Mouse (Mus musculus): Measurements from ENCODE around the gene Inip. TPM values are rescaled to one million over a fixed set of nuclear protein-coding genes. Genes with fewer than 3 reads are reported as not detected.

The Inip gene
- polyA plus RNA-seq, 1 experiment from 2014 or later = 100 TPM

GRCm38 (mm10) chr4:59822119-59822518, 20.7 kb upstream of the Inip start:
- H3K27me3 ChIP-seq = no peaks in the 10 kb centered on the region
- H3K4me3 ChIP-seq (replicated peaks) = no peak overlapping the region
- H3K4me1 ChIP-seq = peaks cover 29% of the 10 kb centered on the region
- WGBS = 91% methylated on average over 4 of the region's 4 CpGs
- H3K9ac ChIP-seq = no peak overlapping the region
- ATAC-seq (ENCODE audit: low FRiP score) = no peak
- H3K4me2 ChIP-seq = no peak overlapping the region
- H3K9me3 ChIP-seq = no peaks in the 10 kb centered on the region
- no peaks in the 10 kb centered on the region for H3K36me3 ChIP-seq (replicated peaks)
- H3K27ac ChIP-seq = no peak overlapping the region

- Histone ChIP-seq H3K4me1 (peaks cover 29% of the 10 kb centered on the region), H3K36me3 (replicated peaks) (no peaks in the 10 kb centered on the region), H3K27me3 (no peaks in the 10 kb centered on the region), H3K9ac (no peak overlapping the region), H3K27ac (no peak overlapping the region), H3K9me3 (no peaks in the 10 kb centered on the region), H3K4me2 (no peak overlapping the region), H3K4me3 (replicated peaks) (no peak overlapping the region)
- 95% methylated on average over 1 of the region's 1 CpGs for WGBS
- ATAC-seq (ENCODE audit: low FRiP score) = no peak
Measured at GRCm38 (mm10) chr4:59821516-59821915, 20.1 kb upstream of the Inip start.

- no peaks in the 10 kb centered on the region for H3K27me3 ChIP-seq
- peak overlapping the region; percentile 31 for H3K4me2 ChIP-seq
- H3K4me1 ChIP-seq = peaks cover 37% of the 10 kb centered on the region
- no peak overlapping the region for H3K9ac ChIP-seq
- H3K27ac ChIP-seq = peak overlapping the region; percentile 83
- ATAC-seq (ENCODE audit: low FRiP score) = peak; percentile 93
- H3K4me3 ChIP-seq (replicated peaks) = no peak overlapping the region
- H3K9me3 ChIP-seq = no peaks in the 10 kb centered on the region
- 13% methylated on average over 12 of the region's 12 CpGs for WGBS
- H3K36me3 ChIP-seq (replicated peaks) = no peaks in the 10 kb centered on the region
Measured at GRCm38 (mm10) chr4:59819477-59820022, 18.2 kb upstream of the Inip start.

GRCm38 (mm10) chr4:59819054-59819472, 17.7 kb upstream of the Inip start:
- Histone ChIP-seq H3K4me1 (peaks cover 37% of the 10 kb centered on the region), H3K4me2 (peak overlapping the region; percentile 31), H3K27ac (peak overlapping the region; percentile 83), H3K27me3 (no peaks in the 10 kb centered on the region), H3K36me3 (replicated peaks) (no peaks in the 10 kb centered on the region), H3K9ac (no peak overlapping the region), H3K9me3 (no peaks in the 10 kb centered on the region), H3K4me3 (replicated peaks) (no peak overlapping the region)
- WGBS = 32% methylated on average over 7 of the region's 7 CpGs
- ATAC-seq (ENCODE audit: low FRiP score) = peak; percentile 69

GRCm38 (mm10) chr4:59818498-59818897, 17.1 kb upstream of the Inip start:
- ATAC-seq (ENCODE audit: low FRiP score) = no peak
- H3K36me3 ChIP-seq (replicated peaks) = no peaks in the 10 kb centered on the region
- no peak overlapping the region for H3K9ac ChIP-seq
- H3K4me1 ChIP-seq = peaks cover 35% of the 10 kb centered on the region
- WGBS = 55% methylated on average over 10 of the region's 10 CpGs
- H3K4me2 ChIP-seq = no peak overlapping the region
- no peaks in the 10 kb centered on the region for H3K9me3 ChIP-seq
- no peak overlapping the region for H3K4me3 ChIP-seq (replicated peaks)
- no peaks in the 10 kb centered on the region for H3K27me3 ChIP-seq
- H3K27ac ChIP-seq = peak overlapping the region; percentile 83

GRCm38 (mm10) chr4:59817790-59818189, 16.4 kb upstream of the Inip start:
- Histone ChIP-seq H3K9me3 (no peaks in the 10 kb centered on the region), H3K27ac (peak overlapping the region; percentile 57; the same call in 1 of the 2 replicates), H3K9ac (no peak overlapping the region), H3K4me1 (peaks cover 32% of the 10 kb centered on the region), H3K4me3 (replicated peaks) (no peak overlapping the region), H3K4me2 (no peak overlapping the region), H3K36me3 (replicated peaks) (no peaks in the 10 kb centered on the region), H3K27me3 (no peaks in the 10 kb centered on the region)
- ATAC-seq (ENCODE audit: low FRiP score) = no peak
- 70% methylated on average over 5 of the region's 5 CpGs for WGBS

- peaks cover 32% of the 10 kb centered on the region for H3K4me1 ChIP-seq
- H3K36me3 ChIP-seq (replicated peaks) = no peaks in the 10 kb centered on the region
- WGBS = 70% methylated on average over 9 of the region's 9 CpGs
- H3K4me2 ChIP-seq = no peak overlapping the region
- H3K27me3 ChIP-seq = no peaks in the 10 kb centered on the region
- H3K4me3 ChIP-seq (replicated peaks) = no peak overlapping the region
- no peak overlapping the region for H3K27ac ChIP-seq
- H3K9ac ChIP-seq = no peak overlapping the region
- ATAC-seq (ENCODE audit: low FRiP score) = no peak
- no peaks in the 10 kb centered on the region for H3K9me3 ChIP-seq
Measured at GRCm38 (mm10) chr4:59816477-59816876, 15.1 kb upstream of the Inip start.

GRCm38 (mm10) chr4:59816016-59816415, 14.6 kb upstream of the Inip start:
- H3K27me3 ChIP-seq = no peaks in the 10 kb centered on the region
- H3K4me3 ChIP-seq (replicated peaks) = no peak overlapping the region
- no peak overlapping the region for H3K27ac ChIP-seq
- WGBS = 40% methylated on average over 5 of the region's 5 CpGs
- ATAC-seq (ENCODE audit: low FRiP score) = no peak
- peaks cover 32% of the 10 kb centered on the region for H3K4me1 ChIP-seq
- no peak overlapping the region for H3K9ac ChIP-seq
- no peak overlapping the region for H3K4me2 ChIP-seq
- no peaks in the 10 kb centered on the region for H3K9me3 ChIP-seq
- no peaks in the 10 kb centered on the region for H3K36me3 ChIP-seq (replicated peaks)

GRCm38 (mm10) chr4:59815121-59815810, 13.9 kb upstream of the Inip start:
- WGBS = 91% methylated on average over 4 of the region's 4 CpGs
- no peaks in the 10 kb centered on the region for H3K27me3 ChIP-seq
- ATAC-seq (ENCODE audit: low FRiP score) = no peak

GRCm38 (mm10) chr4:59814094-59814493, 12.7 kb upstream of the Inip start:
- Histone ChIP-seq H3K36me3 (replicated peaks) (no peaks in the 10 kb centered on the region), H3K4me2 (no peak overlapping the region), H3K9me3 (no peaks in the 10 kb centered on the region), H3K4me1 (peaks cover 23% of the 10 kb centered on the region), H3K27ac (no peak overlapping the region), H3K4me3 (replicated peaks) (no peak overlapping the region), H3K27me3 (no peaks in the 10 kb centered on the region), H3K9ac (no peak overlapping the region)
- ATAC-seq (ENCODE audit: low FRiP score) = no peak
- 85% methylated on average over 7 of the region's 7 CpGs for WGBS

More at GRCm38 (mm10) chr4:59815121-59815810, 13.9 kb upstream of the Inip start:
- Histone ChIP-seq H3K4me1 (peaks cover 32% of the 10 kb centered on the region), H3K9me3 (no peaks in the 10 kb centered on the region), H3K4me3 (replicated peaks) (no peak overlapping the region), H3K9ac (no peak overlapping the region), H3K4me2 (no peak overlapping the region), H3K36me3 (replicated peaks) (no peaks in the 10 kb centered on the region), H3K27ac (no peak overlapping the region)

GRCm38 (mm10) chr4:59808396-59808795, 7.0 kb upstream of the Inip start:
- H3K27me3 ChIP-seq = no peaks in the 10 kb centered on the region
- 80% methylated on average over 5 of the region's 5 CpGs for WGBS
- no peaks in the 10 kb centered on the region for H3K9me3 ChIP-seq
- ATAC-seq (ENCODE audit: low FRiP score) = no peak
- H3K27ac ChIP-seq = no peak overlapping the region
- H3K4me2 ChIP-seq = no peak overlapping the region
- no peak overlapping the region for H3K4me3 ChIP-seq (replicated peaks)
- H3K4me1 ChIP-seq = peaks cover 22% of the 10 kb centered on the region
- H3K36me3 ChIP-seq (replicated peaks) = no peaks in the 10 kb centered on the region
- no peak overlapping the region for H3K9ac ChIP-seq

GRCm38 (mm10) chr4:59807521-59807920, 6.1 kb upstream of the Inip start:
- Histone ChIP-seq H3K4me2 (no peak overlapping the region; the same call in 1 of the 2 replicates), H3K36me3 (replicated peaks) (no peaks in the 10 kb centered on the region), H3K9ac (no peak overlapping the region), H3K4me1 (peaks cover 22% of the 10 kb centered on the region), H3K4me3 (replicated peaks) (no peak overlapping the region), H3K9me3 (no peaks in the 10 kb centered on the region), H3K27me3 (no peaks in the 10 kb centered on the region), H3K27ac (no peak overlapping the region)
- 83% methylated on average over 2 of the region's 2 CpGs for WGBS
- ATAC-seq (ENCODE audit: low FRiP score) = no peak

- ATAC-seq (ENCODE audit: low FRiP score) = no peak
- no peak overlapping the region for H3K27ac ChIP-seq
- peaks cover 22% of the 10 kb centered on the region for H3K4me1 ChIP-seq
- 0 out of 2 replicates have a peak, but pooled peaks cover 3% of the 10 kb centered on the region for H3K27me3 ChIP-seq
- H3K9me3 ChIP-seq = no peaks in the 10 kb centered on the region
- peak overlapping the region; percentile 85 for H3K9ac ChIP-seq
- WGBS = 2% methylated on average over 9 of the region's 9 CpGs
- peak overlapping the region; percentile 91 for H3K4me3 ChIP-seq (replicated peaks)
- H3K36me3 ChIP-seq (replicated peaks) = no peaks in the 10 kb centered on the region
- peak overlapping the region; percentile 97 for H3K4me2 ChIP-seq
Measured at GRCm38 (mm10) chr4:59806879-59807195, 5.4 kb upstream of the Inip start.
